Mouse (Mus musculus) lung, postnatal 0 days (tissue): ENCODE data around the gene Amigo2.

Source experiments
- CTCF ChIP-seq: IDR thresholded peaks from 2 replicates; pipeline ENCODE4 v1.5.1; 2016; ENCODE audit warnings: antibody characterized with exemption, mild to moderate bottlenecking
- EP300 ChIP-seq: IDR thresholded peaks from 2 replicates; pipeline ENCODE4 v1.6.1; 2016; ENCODE audit warnings: antibody characterized with exemption, mild to moderate bottlenecking, control low read depth

DNA sequence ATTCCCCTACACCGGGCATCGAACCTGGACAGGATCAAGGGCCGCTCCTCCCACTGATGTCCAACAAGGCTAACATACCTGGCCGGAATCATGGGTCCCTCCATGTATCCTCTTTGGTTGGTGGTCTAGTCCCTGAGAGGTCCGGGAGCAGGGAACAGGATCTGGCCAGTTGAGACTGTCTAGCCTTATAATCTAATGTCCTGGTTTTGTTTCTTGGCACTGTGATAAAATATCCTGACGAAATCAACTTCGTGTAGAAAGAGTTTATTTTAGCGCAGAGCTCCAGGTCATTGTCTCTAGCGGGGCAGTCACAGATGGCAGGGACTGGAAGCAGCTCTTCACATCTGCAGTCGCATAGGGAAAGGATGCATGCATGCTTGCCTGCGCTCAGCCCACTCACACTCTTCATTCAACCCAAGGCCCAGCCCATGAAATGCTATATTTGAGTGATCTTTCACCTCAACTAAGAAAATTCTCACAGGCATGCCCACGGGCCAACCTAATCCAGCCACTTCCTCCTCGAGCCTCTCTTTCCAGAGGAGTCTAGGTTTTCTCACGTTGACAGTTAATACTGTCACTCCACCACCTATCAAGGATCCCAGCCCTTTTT is 19.3 kb upstream of the Amigo2 start:
- TF ChIP-seq CTCF (no peak), EP300 (no peak)
